Mouse (Mus musculus): ENCODE results near the gene Diras1. TPM values are rescaled to one million over a fixed set of nuclear protein-coding genes. Genes with fewer than 3 reads are reported as not detected.
"Not testable (repeated sequence)": the region's sequence is repeated elsewhere in the genome, so short reads cannot be mapped to it uniquely, and the experiment has no call there.

Diras1 gene
- polyA plus RNA-seq, 1 experiment from 2014 or later: 0.19 TPM

GRCm38 (mm10) chr10:81055169-81055568, 29.7 kb upstream of the Diras1 start:
- Histone ChIP-seq H3K27ac (no peak overlapping the region), H3K4me2 (no peak overlapping the region), H3K4me1 (peaks cover 32% of the 10 kb centered on the region), H3K27me3 (no peaks in the 10 kb centered on the region), H3K36me3 (peaks cover 46% of the 10 kb centered on the region), H3K4me3 (replicated peaks) (no peak overlapping the region), H3K9ac (no peak overlapping the region), H3K9me3 (replicated peaks) (no peaks in the 10 kb centered on the region)
- no peak for ATAC-seq (replicated peaks; ENCODE audit: low FRiP score)
- WGBS: 83% methylated on average over 6 of the region's 6 CpGs

- no peak overlapping the region for H3K4me3 ChIP-seq (replicated peaks)
- H3K27ac ChIP-seq: no peak overlapping the region
- WGBS: 89% methylated on average over 5 of the region's 5 CpGs
- H3K27me3 ChIP-seq: no peaks in the 10 kb centered on the region
- no peak overlapping the region for H3K4me2 ChIP-seq
- peaks cover 11% of the 10 kb centered on the region for H3K4me1 ChIP-seq
- ATAC-seq (replicated peaks; ENCODE audit: low FRiP score): no peak
- peaks cover 68% of the 10 kb centered on the region for H3K36me3 ChIP-seq
- no peak overlapping the region for H3K9ac ChIP-seq
- H3K9me3 ChIP-seq (replicated peaks): no peaks in the 10 kb centered on the region
Measured at GRCm38 (mm10) chr10:81052577-81052976, 27.1 kb upstream of the Diras1 start.

- Histone ChIP-seq H3K4me1 (no peaks in the 10 kb centered on the region), H3K4me3 (replicated peaks) (no peak overlapping the region), H3K9me3 (replicated peaks) (no peaks in the 10 kb centered on the region), H3K4me2 (no peak overlapping the region), H3K9ac (no peak overlapping the region), H3K36me3 (peaks cover 78% of the 10 kb centered on the region), H3K27me3 (no peaks in the 10 kb centered on the region), H3K27ac (no peak overlapping the region)
- no peak for ATAC-seq (replicated peaks; ENCODE audit: low FRiP score)
- WGBS: 95% methylated on average over 6 of the region's 6 CpGs
Measured at GRCm38 (mm10) chr10:81051133-81051532, 25.7 kb upstream of the Diras1 start.

GRCm38 (mm10) chr10:81050645-81051044, 25.2 kb upstream of the Diras1 start:
- Histone ChIP-seq H3K4me1 (no peaks in the 10 kb centered on the region), H3K27ac (no peak overlapping the region), H3K4me2 (no peak overlapping the region), H3K9me3 (replicated peaks) (no peaks in the 10 kb centered on the region), H3K36me3 (peaks cover 83% of the 10 kb centered on the region), H3K4me3 (replicated peaks) (no peak overlapping the region), H3K27me3 (no peaks in the 10 kb centered on the region), H3K9ac (no peak overlapping the region)
- no peak for ATAC-seq (replicated peaks; ENCODE audit: low FRiP score)
- WGBS: 91% methylated on average over 4 of the region's 4 CpGs

GRCm38 (mm10) chr10:81045246-81045645, 19.8 kb upstream of the Diras1 start:
- H3K9ac ChIP-seq; H3K27ac ChIP-seq; ATAC-seq (replicated peaks; ENCODE audit: low FRiP score); H3K4me2 ChIP-seq; H3K4me1 ChIP-seq; H3K27me3 ChIP-seq; H3K4me3 ChIP-seq (replicated peaks); H3K9me3 ChIP-seq (replicated peaks): not testable (repeated sequence)
- peaks cover 79% of the 10 kb centered on the region for H3K36me3 ChIP-seq
- WGBS: 91% methylated on average over 14 of the region's 14 CpGs

GRCm38 (mm10) chr10:81041458-81042175, 16.2 kb upstream of the Diras1 start:
- ATAC-seq (replicated peaks; ENCODE audit: low FRiP score): no peak
- H3K4me2 ChIP-seq: no peak overlapping the region
- 33% methylated on average over 13 of the region's 13 CpGs for WGBS
- H3K4me1 ChIP-seq: peaks cover 6% of the 10 kb centered on the region; the same call in 1 of the 2 replicates
- H3K27ac ChIP-seq: no peak overlapping the region
- H3K27me3 ChIP-seq: no peaks in the 10 kb centered on the region
- no peak overlapping the region for H3K4me3 ChIP-seq (replicated peaks)
- H3K36me3 ChIP-seq: peaks cover 43% of the 10 kb centered on the region
- H3K9me3 ChIP-seq (replicated peaks): no peaks in the 10 kb centered on the region
- H3K9ac ChIP-seq: no peak overlapping the region

GRCm38 (mm10) chr10:81036988-81037580, 11.6 kb upstream of the Diras1 start, which contains the start of gene Slc39a3:
TSS of gene Slc39a3 (minus strand) at chr10:81037426.
- peaks cover 12% of the 10 kb centered on the region; the same call in 1 of the 2 replicates for H3K36me3 ChIP-seq
- peaks cover 6% of the 10 kb centered on the region; the same call in 1 of the 2 replicates for H3K4me1 ChIP-seq
- peak; percentile 99 for ATAC-seq (replicated peaks; ENCODE audit: low FRiP score)
- no peaks in the 10 kb centered on the region for H3K9me3 ChIP-seq (replicated peaks)
- peak within 1 kb of the TSS; percentile 69 for H3K9ac ChIP-seq
- peak within 1 kb of the TSS; percentile 83 for H3K4me3 ChIP-seq (replicated peaks)
- no peaks in the 10 kb centered on the region for H3K27me3 ChIP-seq
- WGBS: 1% methylated on average over 35 of the region's 35 CpGs
- H3K27ac ChIP-seq: peak within 1 kb of the TSS; percentile 66; the same call in 1 of the 2 replicates
- H3K4me2 ChIP-seq: peak within 1 kb of the TSS; percentile 72

GRCm38 (mm10) chr10:81036251-81036650, 10.8 kb upstream of the Diras1 start:
- H3K4me3 ChIP-seq (replicated peaks): no peak overlapping the region
- ATAC-seq (replicated peaks; ENCODE audit: low FRiP score): no peak
- no peaks in the 10 kb centered on the region for H3K9me3 ChIP-seq (replicated peaks)
- no peaks in the 10 kb centered on the region for H3K27me3 ChIP-seq
- peaks cover 5% of the 10 kb centered on the region; the same call in 1 of the 2 replicates for H3K4me1 ChIP-seq
- H3K9ac ChIP-seq: no peak overlapping the region
- H3K36me3 ChIP-seq: peaks cover 16% of the 10 kb centered on the region
- peak overlapping the region; percentile 72; the same call in 1 of the 2 replicates for H3K4me2 ChIP-seq
- WGBS: 79% methylated on average over 7 of the region's 7 CpGs
- H3K27ac ChIP-seq: no peak overlapping the region

GRCm38 (mm10) chr10:81033586-81033985, 8.1 kb upstream of the Diras1 start:
- Histone ChIP-seq H3K27ac (no peak overlapping the region), H3K27me3 (no peaks in the 10 kb centered on the region), H3K9ac (no peak overlapping the region), H3K4me3 (replicated peaks) (no peak overlapping the region), H3K36me3 (peaks cover 25% of the 10 kb centered on the region), H3K9me3 (replicated peaks) (no peaks in the 10 kb centered on the region), H3K4me1 (peaks cover 3% of the 10 kb centered on the region; the same call in 1 of the 2 replicates), H3K4me2 (no peak overlapping the region)
- WGBS: 73% methylated on average over 10 of the region's 10 CpGs
- ATAC-seq (replicated peaks; ENCODE audit: low FRiP score): no peak

- H3K36me3 ChIP-seq: peaks cover 25% of the 10 kb centered on the region
- no peak for ATAC-seq (replicated peaks; ENCODE audit: low FRiP score)
- no peak overlapping the region for H3K4me2 ChIP-seq
- H3K27me3 ChIP-seq: peaks cover 22% of the 10 kb centered on the region
- H3K9me3 ChIP-seq (replicated peaks): no peaks in the 10 kb centered on the region
- H3K4me3 ChIP-seq (replicated peaks): no peak overlapping the region
- WGBS: 77% methylated on average over 10 of the region's 10 CpGs
- H3K9ac ChIP-seq: no peak overlapping the region
- H3K27ac ChIP-seq: no peak overlapping the region
- H3K4me1 ChIP-seq: peaks cover 7% of the 10 kb centered on the region
Measured at GRCm38 (mm10) chr10:81029031-81029430, 3.6 kb upstream of the Diras1 start.

- H3K27ac ChIP-seq: no peak overlapping the region
- no peak overlapping the region for H3K4me3 ChIP-seq (replicated peaks)
- ATAC-seq (replicated peaks; ENCODE audit: low FRiP score): no peak
- H3K9ac ChIP-seq: no peak overlapping the region
- H3K4me2 ChIP-seq: no peak overlapping the region
- H3K36me3 ChIP-seq: peaks cover 24% of the 10 kb centered on the region
- H3K27me3 ChIP-seq: peaks cover 30% of the 10 kb centered on the region
- no peaks in the 10 kb centered on the region for H3K9me3 ChIP-seq (replicated peaks)
- H3K4me1 ChIP-seq: peaks cover 7% of the 10 kb centered on the region
Measured at GRCm38 (mm10) chr10:81028219-81028618, 2.8 kb upstream of the Diras1 start.

- Histone ChIP-seq H3K4me3 (replicated peaks) (no peak overlapping the region), H3K36me3 (peaks cover 15% of the 10 kb centered on the region), H3K27ac (no peak overlapping the region), H3K4me1 (peaks cover 7% of the 10 kb centered on the region), H3K27me3 (peaks cover 37% of the 10 kb centered on the region), H3K4me2 (no peak overlapping the region), H3K9me3 (replicated peaks) (no peaks in the 10 kb centered on the region), H3K9ac (no peak overlapping the region)
- WGBS: 61% methylated on average over 4 of the region's 4 CpGs
- no peak for ATAC-seq (replicated peaks; ENCODE audit: low FRiP score)
Measured at GRCm38 (mm10) chr10:81027331-81027730, 1.9 kb upstream of the Diras1 start.
